Mouse (Mus musculus): ENCODE measurements at regions not wholly inside any gene's neighbourhood (a gene's known extent, or its start where the extent isn't known, plus 50 kb on each side); places are given as distances from the start of the nearest gene placed in this dataset.

DNA sequence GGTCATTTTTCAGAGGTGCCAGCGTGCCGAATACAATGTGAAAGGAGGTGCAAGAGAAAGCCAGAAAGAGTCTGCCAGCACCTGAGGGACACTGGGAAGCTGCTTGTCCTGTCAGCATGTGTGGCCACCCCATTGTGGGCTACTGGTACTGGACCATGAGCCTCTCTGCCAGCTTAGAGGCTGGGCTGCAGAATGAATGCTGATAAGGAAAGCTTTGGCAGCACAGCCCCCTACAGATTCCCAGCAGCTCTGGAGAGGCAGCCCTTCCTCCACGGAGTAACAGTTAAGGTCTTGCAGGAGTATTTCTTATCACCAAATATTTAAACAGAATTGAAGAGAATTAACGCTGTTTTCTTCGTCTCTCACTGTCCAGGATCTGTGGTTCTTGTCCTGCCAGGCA, 199.5 kb downstream of the Gadd45g start:
- 43% methylated on average over 5 of the region's 5 CpGs for WGBS
- Histone ChIP-seq H3K4me1 (ENCODE audit: control insufficient read depth, insufficient read depth, low read length) (peaks cover 15% of the 10 kb centered on the region), H3K4me3 (replicated peaks; ENCODE audit: insufficient read depth, low read depth, low read length) (no peak overlapping the region), H3K27me3 (ENCODE audit: control insufficient read depth, insufficient read depth, low read length) (no peaks in the 10 kb centered on the region), H3K27ac (ENCODE audit: insufficient read depth, low read length) (no peak overlapping the region)
- TF ChIP-seq CTCF (IDR thresholded peaks at IDR 0.05; ENCODE audit: borderline replicate concordance, insufficient read depth, low read depth, low read length): no peak
- TF ChIP-seq POLR2A (IDR thresholded peaks at IDR 0.05; ENCODE audit: borderline replicate concordance, insufficient read depth, low read length): no peak
- DNase-seq: no peak

DNA sequence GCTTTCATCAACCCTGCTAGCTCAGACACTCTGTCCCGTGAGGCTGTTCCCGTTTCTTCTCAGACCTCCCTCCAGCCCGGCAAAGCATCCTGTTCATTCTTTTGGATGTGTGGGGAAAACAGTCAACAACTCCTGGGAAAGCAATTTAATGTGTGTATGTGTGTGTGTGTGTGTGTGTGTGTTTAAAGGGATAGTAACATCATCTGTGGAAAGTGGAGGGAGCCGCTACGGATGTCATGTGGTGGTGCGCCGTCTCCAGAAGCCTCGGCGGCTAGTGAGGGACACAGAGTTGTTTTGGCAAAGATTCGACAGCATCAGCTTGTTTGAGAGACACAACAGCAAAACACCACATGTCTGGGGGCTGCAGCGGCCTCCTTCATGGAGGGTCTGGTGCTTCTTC, 200.2 kb downstream of the Gadd45g start:
- Histone ChIP-seq H3K4me3 (replicated peaks; ENCODE audit: insufficient read depth, low read depth, low read length) (no peak overlapping the region), H3K27ac (ENCODE audit: insufficient read depth, low read length) (no peak overlapping the region), H3K4me1 (ENCODE audit: control insufficient read depth, insufficient read depth, low read length) (peaks cover 14% of the 10 kb centered on the region), H3K27me3 (ENCODE audit: control insufficient read depth, insufficient read depth, low read length) (no peaks in the 10 kb centered on the region)
- TF ChIP-seq CTCF (IDR thresholded peaks at IDR 0.05; ENCODE audit: borderline replicate concordance, insufficient read depth, low read depth, low read length) (no peak), POLR2A (IDR thresholded peaks at IDR 0.05; ENCODE audit: borderline replicate concordance, insufficient read depth, low read length) (no peak)
- no peak for DNase-seq
- WGBS: 45% methylated on average over 11 of the region's 11 CpGs

GRCm38 (mm10) chr13:52047937-52048336, 201.5 kb downstream of the Gadd45g start:
- Histone ChIP-seq H3K4me3 (replicated peaks; ENCODE audit: insufficient read depth, low read depth, low read length) (no peak overlapping the region), H3K27ac (ENCODE audit: insufficient read depth, low read length) (no peak overlapping the region), H3K4me1 (ENCODE audit: control insufficient read depth, insufficient read depth, low read length) (0 out of 2 replicates have a peak, but pooled peaks cover 6% of the 10 kb centered on the region), H3K27me3 (ENCODE audit: control insufficient read depth, insufficient read depth, low read length) (no peaks in the 10 kb centered on the region)
- 90% methylated on average over 6 of the region's 6 CpGs for WGBS
- no peak for DNase-seq
- no peak for TF ChIP-seq CTCF (IDR thresholded peaks at IDR 0.05; ENCODE audit: borderline replicate concordance, insufficient read depth, low read depth, low read length)
- no peak for TF ChIP-seq POLR2A (IDR thresholded peaks at IDR 0.05; ENCODE audit: borderline replicate concordance, insufficient read depth, low read length)

DNA sequence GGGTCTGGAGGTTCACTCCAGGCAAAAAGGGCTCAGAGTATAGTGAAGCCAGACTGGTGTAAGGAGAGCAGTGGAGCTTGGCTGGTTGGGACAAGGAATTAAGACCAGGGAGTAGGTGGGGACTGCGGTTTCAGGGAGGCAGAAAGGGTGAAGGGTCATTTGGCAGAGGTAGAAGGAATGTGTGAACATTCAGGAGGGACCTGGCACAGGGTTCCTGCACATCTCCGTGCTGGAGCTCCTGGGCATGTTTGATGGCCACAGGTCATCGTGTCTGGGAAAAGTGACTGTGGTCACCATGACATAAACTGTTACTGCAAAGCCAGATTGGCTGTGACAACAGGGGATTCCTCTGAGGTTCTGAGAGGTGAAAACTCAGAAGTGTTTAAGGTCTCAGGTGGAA, 202.3 kb downstream of the Gadd45g start:
- WGBS: 74% methylated on average over 3 of the region's 3 CpGs
- no peak overlapping the region; the same call in 1 of the 2 replicates for H3K27ac ChIP-seq (ENCODE audit: insufficient read depth, low read length)
- TF ChIP-seq CTCF (IDR thresholded peaks at IDR 0.05; ENCODE audit: borderline replicate concordance, insufficient read depth, low read depth, low read length) (no peak), POLR2A (IDR thresholded peaks at IDR 0.05; ENCODE audit: borderline replicate concordance, insufficient read depth, low read length) (no peak)
- no peaks in the 10 kb centered on the region for H3K27me3 ChIP-seq (ENCODE audit: control insufficient read depth, insufficient read depth, low read length)
- 0 out of 2 replicates have a peak, but pooled peaks cover 6% of the 10 kb centered on the region for H3K4me1 ChIP-seq (ENCODE audit: control insufficient read depth, insufficient read depth, low read length)
- no peak for DNase-seq
- H3K4me3 ChIP-seq (replicated peaks; ENCODE audit: insufficient read depth, low read depth, low read length): no peak overlapping the region

DNA sequence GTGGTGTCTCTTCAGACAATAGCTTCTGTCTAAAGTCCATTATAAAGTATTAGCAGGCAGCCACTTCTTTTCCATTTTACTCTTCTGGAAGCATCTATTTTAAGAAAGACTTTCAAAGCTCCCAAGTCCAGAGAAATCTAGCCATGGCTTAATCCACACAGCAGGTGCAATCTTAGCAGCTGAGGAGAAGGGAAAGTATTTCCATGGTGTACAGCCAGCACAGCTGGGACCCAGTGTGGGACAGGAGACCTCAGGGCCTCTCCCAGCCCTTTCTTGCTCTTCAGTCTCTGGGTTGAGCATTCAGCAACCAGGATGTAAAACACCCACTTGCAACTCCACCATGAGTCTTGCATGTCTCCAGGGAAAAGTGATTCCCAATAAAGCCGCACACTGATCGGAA, 202.8 kb downstream of the Gadd45g start:
- no peak for DNase-seq
- no peak overlapping the region for H3K27ac ChIP-seq (ENCODE audit: insufficient read depth, low read length)
- 0 out of 2 replicates have a peak, but pooled peaks cover 6% of the 10 kb centered on the region for H3K4me1 ChIP-seq (ENCODE audit: control insufficient read depth, insufficient read depth, low read length)
- no peak overlapping the region for H3K4me3 ChIP-seq (replicated peaks; ENCODE audit: insufficient read depth, low read depth, low read length)
- WGBS: 99% methylated on average over 2 of the region's 2 CpGs
- no peak for TF ChIP-seq CTCF (IDR thresholded peaks at IDR 0.05; ENCODE audit: borderline replicate concordance, insufficient read depth, low read depth, low read length)
- TF ChIP-seq POLR2A (IDR thresholded peaks at IDR 0.05; ENCODE audit: borderline replicate concordance, insufficient read depth, low read length): no peak
- no peaks in the 10 kb centered on the region for H3K27me3 ChIP-seq (ENCODE audit: control insufficient read depth, insufficient read depth, low read length)

GRCm38 (mm10) chr13:52055741-52056140, 209.3 kb downstream of the Gadd45g start:
- TF ChIP-seq POLR2A (IDR thresholded peaks at IDR 0.05; ENCODE audit: borderline replicate concordance, insufficient read depth, low read length) (no peak), CTCF (IDR thresholded peaks at IDR 0.05; ENCODE audit: borderline replicate concordance, insufficient read depth, low read depth, low read length) (no peak)
- DNase-seq: no peak
- 87% methylated on average over 8 of the region's 8 CpGs for WGBS
- Histone ChIP-seq H3K4me3 (replicated peaks; ENCODE audit: insufficient read depth, low read depth, low read length) (no peak overlapping the region), H3K27me3 (ENCODE audit: control insufficient read depth, insufficient read depth, low read length) (no peaks in the 10 kb centered on the region), H3K27ac (ENCODE audit: insufficient read depth, low read length) (no peak overlapping the region), H3K4me1 (ENCODE audit: control insufficient read depth, insufficient read depth, low read length) (no peaks in the 10 kb centered on the region)

DNA sequence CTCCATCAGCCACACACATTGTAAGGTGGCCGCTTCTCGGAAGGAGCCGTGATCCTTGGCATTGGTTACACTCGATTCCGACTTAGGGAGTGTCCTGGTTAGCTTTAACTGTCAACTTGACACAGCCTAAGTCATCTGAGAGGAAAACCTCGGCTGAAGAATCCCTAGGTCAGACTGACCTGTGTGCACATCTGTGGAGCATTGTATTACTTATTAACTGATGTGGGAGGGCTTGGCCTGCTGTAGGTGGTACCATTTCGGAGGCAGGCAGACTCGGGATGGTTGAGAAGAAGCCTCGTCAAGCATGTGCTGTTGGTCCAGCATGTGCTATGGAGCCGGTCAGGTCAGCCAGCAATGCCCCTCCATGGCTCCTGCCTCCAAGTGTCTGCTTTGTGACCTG, 211.0 kb downstream of the Gadd45g start:
- TF ChIP-seq POLR2A (IDR thresholded peaks at IDR 0.05; ENCODE audit: borderline replicate concordance, insufficient read depth, low read length): no peak
- TF ChIP-seq CTCF (IDR thresholded peaks at IDR 0.05; ENCODE audit: borderline replicate concordance, insufficient read depth, low read depth, low read length): no peak
- Histone ChIP-seq H3K4me1 (ENCODE audit: control insufficient read depth, insufficient read depth, low read length) (no peaks in the 10 kb centered on the region), H3K27me3 (ENCODE audit: control insufficient read depth, insufficient read depth, low read length) (no peaks in the 10 kb centered on the region), H3K4me3 (replicated peaks; ENCODE audit: insufficient read depth, low read depth, low read length) (no peak overlapping the region), H3K27ac (ENCODE audit: insufficient read depth, low read length) (no peak overlapping the region)
- DNase-seq: no peak
- 90% methylated on average over 10 of the region's 10 CpGs for WGBS

- H3K27me3 ChIP-seq (ENCODE audit: control insufficient read depth, insufficient read depth, low read length): no peaks in the 10 kb centered on the region
- no peak for DNase-seq
- WGBS: 86% methylated on average over 22 of the region's 22 CpGs
- TF ChIP-seq POLR2A (IDR thresholded peaks at IDR 0.05; ENCODE audit: borderline replicate concordance, insufficient read depth, low read length) (no peak), CTCF (IDR thresholded peaks at IDR 0.05; ENCODE audit: borderline replicate concordance, insufficient read depth, low read depth, low read length) (no peak)
- H3K27ac ChIP-seq (ENCODE audit: insufficient read depth, low read length): no peak overlapping the region
- H3K4me3 ChIP-seq (replicated peaks; ENCODE audit: insufficient read depth, low read depth, low read length): no peak overlapping the region
- no peaks in the 10 kb centered on the region for H3K4me1 ChIP-seq (ENCODE audit: control insufficient read depth, insufficient read depth, low read length)
Measured at GRCm38 (mm10) chr13:52059756-52060417, 213.4 kb downstream of the Gadd45g start.
